Mouse (Mus musculus) limb, embryonic 12.5 days (tissue): ENCODE results near the gene Arhgap22. TPM values are rescaled to one million over a fixed set of nuclear protein-coding genes. Genes with fewer than 3 reads are reported as not detected.

Source experiments
- ATAC-seq: fragments of 200-750 bp; cut with Nextera tagmentation; 2 replicates; pipeline ENCODE4 v1.8.0; 2017; ENCODE audit warnings: low read depth, moderate TSS enrichment; ENCODE audit not compliant: insufficient number of reproducible peaks, insufficient read depth, low FRiP score, low TSS enrichment
- H3K27ac ChIP-seq: fragments of 300-500 bp; sonication (generic); 2 replicates; pipeline ENCODE4 v1.5.1; 2016; ENCODE audit warnings: mild to moderate bottlenecking, moderate library complexity
- H3K27me3 ChIP-seq: fragments of 300-500 bp; sonication (generic); 2 replicates; pipeline ENCODE4 v1.6.1; 2016; ENCODE audit warnings: mild to moderate bottlenecking, moderate library complexity
- H3K36me3 ChIP-seq: fragments of 300-500 bp; sonication (generic); 2 replicates; pipeline ENCODE4 v1.6.1; 2016; ENCODE audit warnings: mild to moderate bottlenecking, moderate library complexity
- H3K4me1 ChIP-seq: fragments of 300-500 bp; sonication (generic); replicated peaks from 2 replicates; pipeline ENCODE4 v1.6.1; 2016
- H3K4me2 ChIP-seq: fragments of 300-500 bp; sonication (generic); 2 replicates; pipeline ENCODE4 v1.6.1; 2016; ENCODE audit warnings: mild to moderate bottlenecking, moderate library complexity
- H3K4me3 ChIP-seq: fragments of 300-500 bp; sonication (generic); replicated peaks from 2 replicates; pipeline ENCODE4 v1.5.1; 2016; ENCODE audit warnings: mild to moderate bottlenecking
- H3K9ac ChIP-seq: fragments of 300-500 bp; sonication (generic); replicated peaks from 2 replicates; pipeline ENCODE4 v1.6.1; 2016; ENCODE audit warnings: mild to moderate bottlenecking, moderate library complexity
- H3K9me3 ChIP-seq: fragments of 300-500 bp; sonication (generic); 2 replicates; pipeline ENCODE4 v1.6.1; 2016; ENCODE audit warnings: mild to moderate bottlenecking, moderate library complexity
- WGBS: fragments of 180-500 bp; shearing (Covaris S2); methylation state at CpG from one replicate; pipeline ENCODE4 v1.1.7; 2016; 5-methylcytosine and 5-hydroxymethylcytosine counted together
- polyA plus RNA-seq: library from polyadenylated mRNA; unstranded; fragments of >200 nt; fragmentation: Nextera tagmentation; extraction: Ambion mirVana; gene quantifications from 2 replicates; pipeline ENCODE4 v1.2.1, GENCODE M21; 2016

Gene Arhgap22
- polyA plus RNA-seq, 1 experiment from 2014 or later, result 5.2 TPM

DNA sequence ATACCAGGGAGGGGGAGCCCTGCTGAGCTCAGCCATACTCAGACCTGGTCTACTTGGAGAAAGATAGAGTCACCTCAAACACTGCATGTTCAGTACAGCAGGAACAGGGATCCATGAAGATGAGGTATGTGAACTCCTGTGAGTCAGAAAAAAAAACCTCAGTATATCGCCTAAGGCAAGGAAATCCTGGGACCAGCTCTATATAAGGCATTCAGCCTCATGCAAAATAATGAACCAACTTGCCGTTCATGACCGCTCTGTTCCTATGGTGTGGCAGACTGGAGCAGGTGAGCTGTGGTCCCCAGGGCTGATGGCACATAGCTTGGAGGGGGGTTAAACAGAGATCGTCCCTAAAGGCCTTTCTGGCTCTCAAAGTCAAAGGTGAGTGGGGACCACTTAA is 68.6 kb downstream of the Arhgap22 start:
- no peak overlapping the region for H3K27ac ChIP-seq
- 85% methylated on average over 4 of the region's 4 CpGs for WGBS

DNA sequence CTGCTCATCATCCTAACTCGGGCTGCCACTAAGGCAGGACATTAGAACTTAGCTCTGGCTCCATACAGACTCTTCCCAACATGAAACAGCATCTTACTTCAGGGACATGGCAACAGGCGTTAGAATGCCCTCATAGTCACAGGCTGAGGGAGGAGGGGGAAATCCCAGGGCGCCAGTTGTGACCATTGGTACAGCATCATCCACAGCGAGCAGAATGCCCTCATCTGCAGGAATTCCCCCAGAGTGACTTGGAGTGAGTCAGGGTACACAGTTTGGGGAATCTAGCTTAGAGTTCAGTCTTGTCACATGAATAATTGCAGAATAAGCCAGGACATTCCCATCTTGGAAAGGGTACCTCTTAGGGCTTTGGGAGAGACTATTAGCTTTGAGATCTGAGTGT is 74.1 kb downstream of the Arhgap22 start:
- WGBS, result 70% methylated on average over 4 of the region's 4 CpGs
- H3K36me3 ChIP-seq, result no peaks in the 10 kb centered on the region
- ATAC-seq, result no peak
- H3K9me3 ChIP-seq, result no peaks in the 10 kb centered on the region
- H3K27ac ChIP-seq, result no peak overlapping the region
- H3K4me1 ChIP-seq, result no peaks in the 10 kb centered on the region
- H3K4me2 ChIP-seq, result no peak overlapping the region
- no peak overlapping the region for H3K4me3 ChIP-seq
- H3K9ac ChIP-seq, result no peak overlapping the region
- no peaks in the 10 kb centered on the region; the same call in 1 of the 2 replicates for H3K27me3 ChIP-seq

More for the DNA sequence above, 68.6 kb downstream of the Arhgap22 start:
- no peak overlapping the region for H3K4me2 ChIP-seq
- no peaks in the 10 kb centered on the region for H3K27me3 ChIP-seq
- ATAC-seq, result no peak
- H3K9ac ChIP-seq, result no peak overlapping the region
- no peak overlapping the region for H3K4me3 ChIP-seq
- no peaks in the 10 kb centered on the region for H3K4me1 ChIP-seq
- H3K36me3 ChIP-seq, result no peaks in the 10 kb centered on the region
- no peaks in the 10 kb centered on the region for H3K9me3 ChIP-seq

DNA sequence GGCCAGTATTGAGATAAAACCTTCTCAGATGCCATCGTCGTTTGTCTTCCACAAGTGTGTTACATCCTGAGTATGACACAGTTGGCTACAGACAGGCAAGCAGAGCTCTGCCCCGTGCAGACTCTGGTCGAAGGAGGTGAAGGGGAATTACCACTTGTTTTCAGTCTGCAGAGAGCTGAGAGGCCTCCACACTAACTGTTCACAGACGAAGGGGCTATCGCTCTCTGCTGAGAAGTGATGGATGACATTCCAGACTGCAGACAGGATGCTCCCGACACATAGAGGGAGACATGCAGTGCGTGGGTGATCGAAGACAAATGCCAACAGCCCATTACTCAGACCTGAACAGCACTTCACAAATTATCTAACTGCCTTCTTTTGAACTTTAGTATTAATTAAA is 76.2 kb downstream of the Arhgap22 start:
- Histone ChIP-seq H3K4me1 (no peaks in the 10 kb centered on the region), H3K9ac (no peak overlapping the region), H3K27ac (no peak overlapping the region), H3K36me3 (no peaks in the 10 kb centered on the region), H3K4me2 (no peak overlapping the region), H3K9me3 (no peaks in the 10 kb centered on the region), H3K27me3 (no peaks in the 10 kb centered on the region; the same call in 1 of the 2 replicates), H3K4me3 (no peak overlapping the region)
- ATAC-seq, result no peak
- 23% methylated on average over 9 of the region's 9 CpGs for WGBS

DNA sequence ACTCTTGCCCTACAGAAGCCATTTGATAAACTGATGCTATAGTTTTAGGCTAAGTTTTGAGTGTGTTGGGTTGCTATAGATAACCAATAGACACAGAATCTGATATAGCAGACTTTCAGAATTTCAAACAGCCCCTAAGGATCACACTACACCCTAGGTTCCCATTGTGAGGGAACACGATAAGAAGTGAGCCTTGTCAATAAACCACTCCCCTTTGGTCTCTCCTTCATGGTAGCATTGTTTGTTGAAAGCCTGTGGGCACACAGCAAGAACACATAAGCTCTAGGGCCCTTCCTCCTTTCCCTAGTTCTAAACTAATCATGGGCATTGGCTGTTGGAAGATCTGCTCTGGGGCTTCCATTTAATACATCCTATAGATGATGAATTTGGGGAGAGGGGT is 80.7 kb downstream of the Arhgap22 start:
- 78% methylated on average over 1 of the region's 1 CpGs for WGBS
- H3K4me3 ChIP-seq, result no peak overlapping the region
- no peak overlapping the region for H3K27ac ChIP-seq
- H3K36me3 ChIP-seq, result no peaks in the 10 kb centered on the region
- ATAC-seq, result no peak
- peaks cover 5% of the 10 kb centered on the region; the same call in 1 of the 2 replicates for H3K4me1 ChIP-seq
- no peaks in the 10 kb centered on the region; the same call in 1 of the 2 replicates for H3K27me3 ChIP-seq
- no peak overlapping the region for H3K4me2 ChIP-seq
- H3K9me3 ChIP-seq, result no peaks in the 10 kb centered on the region
- no peak overlapping the region for H3K9ac ChIP-seq

DNA sequence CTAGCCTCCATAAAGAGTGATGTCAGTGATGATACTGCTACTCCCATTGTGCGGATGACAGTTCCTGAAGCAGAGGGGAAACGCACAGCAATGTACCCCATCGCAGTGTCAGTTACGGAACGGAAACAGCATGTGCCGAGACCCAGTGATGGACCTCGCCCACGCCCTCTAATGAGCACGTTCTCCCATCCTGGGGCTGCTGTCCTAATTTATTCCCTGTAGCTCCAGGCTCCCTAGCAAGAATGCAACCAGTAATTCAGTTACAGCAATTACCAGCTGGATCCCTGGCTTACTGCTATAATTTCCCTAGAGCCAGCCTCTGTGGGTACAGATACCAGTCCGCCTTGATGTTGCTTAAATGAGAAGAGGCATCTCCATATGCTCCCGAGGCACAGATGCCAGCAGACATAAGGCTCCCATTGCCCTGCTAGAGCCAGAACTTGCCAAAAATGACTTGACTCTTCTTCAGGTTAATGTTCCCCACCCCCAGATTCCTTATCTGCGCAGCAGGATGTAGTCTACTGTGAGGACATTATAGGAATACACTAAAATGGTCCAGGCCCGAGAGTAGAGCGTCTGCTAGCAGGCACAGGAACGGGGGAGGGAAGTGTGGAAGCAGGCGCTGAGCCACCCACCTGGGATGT is 83.0 kb downstream of the Arhgap22 start:
- H3K27ac ChIP-seq, result no peak overlapping the region
- peaks cover 5% of the 10 kb centered on the region; the same call in 1 of the 2 replicates for H3K4me1 ChIP-seq
- no peaks in the 10 kb centered on the region for H3K36me3 ChIP-seq
- no peak overlapping the region for H3K9ac ChIP-seq
- ATAC-seq, result no peak
- no peak overlapping the region for H3K4me2 ChIP-seq
- no peaks in the 10 kb centered on the region for H3K9me3 ChIP-seq
- H3K4me3 ChIP-seq, result no peak overlapping the region
- no peaks in the 10 kb centered on the region for H3K27me3 ChIP-seq
- 75% methylated on average over 16 of the region's 16 CpGs for WGBS

DNA sequence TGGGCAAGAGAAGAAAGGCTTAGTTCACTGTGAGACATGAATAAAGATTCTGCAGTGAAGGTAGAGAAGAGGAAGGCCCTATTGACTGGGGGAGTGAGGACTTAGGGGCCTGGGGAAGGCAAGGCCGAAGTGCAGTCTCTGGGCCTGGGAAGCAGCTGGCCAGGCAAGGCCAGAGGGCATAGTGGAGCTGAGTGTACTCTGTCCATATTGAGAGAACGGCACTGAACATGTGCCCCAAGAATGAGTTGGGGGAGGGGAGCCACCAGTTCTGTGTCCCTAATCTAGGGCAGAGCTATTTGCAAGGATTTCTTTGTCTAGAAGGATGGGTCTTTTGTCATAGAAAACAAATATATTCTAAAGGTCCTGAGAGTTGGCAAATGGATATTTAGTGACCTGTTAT is 86.8 kb downstream of the Arhgap22 start:
- H3K9ac ChIP-seq, result no peak overlapping the region
- no peak overlapping the region for H3K4me3 ChIP-seq
- ATAC-seq, result no peak
- no peaks in the 10 kb centered on the region for H3K27me3 ChIP-seq
- WGBS, result 58% methylated on average over 2 of the region's 2 CpGs
- H3K9me3 ChIP-seq, result no peaks in the 10 kb centered on the region
- no peak overlapping the region for H3K4me2 ChIP-seq
- no peak overlapping the region for H3K27ac ChIP-seq
- no peaks in the 10 kb centered on the region for H3K36me3 ChIP-seq
- peaks cover 5% of the 10 kb centered on the region; the same call in 1 of the 2 replicates for H3K4me1 ChIP-seq

DNA sequence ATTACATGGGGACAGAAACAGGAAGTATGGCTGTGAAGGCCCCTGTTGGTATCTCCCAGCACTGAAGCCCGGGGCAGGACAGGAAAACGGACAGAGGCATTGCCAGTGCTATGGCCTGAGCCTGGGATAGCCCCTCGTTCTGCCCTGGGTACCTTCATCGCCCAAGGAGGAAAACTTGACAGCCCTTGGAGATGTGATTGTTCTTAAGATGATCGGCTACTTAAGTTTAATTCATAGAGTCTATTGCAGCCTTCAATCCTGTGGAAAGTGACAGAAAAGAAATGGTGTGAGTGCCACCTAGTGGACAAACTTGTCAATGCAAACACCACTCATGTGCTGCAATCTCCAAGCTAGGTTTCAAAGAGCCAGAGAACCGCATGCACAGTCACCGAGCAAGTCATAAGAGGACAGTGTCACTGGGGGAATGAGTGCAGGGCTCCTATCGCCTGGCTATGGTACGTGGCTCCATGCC is 89.6 kb downstream of the Arhgap22 start:
- Histone ChIP-seq H3K4me2 (no peak overlapping the region), H3K27me3 (no peaks in the 10 kb centered on the region), H3K36me3 (no peaks in the 10 kb centered on the region), H3K27ac (no peak overlapping the region), H3K9ac (no peak overlapping the region), H3K4me1 (peaks cover 2% of the 10 kb centered on the region; the same call in 1 of the 2 replicates), H3K4me3 (no peak overlapping the region), H3K9me3 (no peaks in the 10 kb centered on the region)
- ATAC-seq, result no peak; the same call in 1 of the 2 replicates
- 20% methylated on average over 9 of the region's 9 CpGs for WGBS

DNA sequence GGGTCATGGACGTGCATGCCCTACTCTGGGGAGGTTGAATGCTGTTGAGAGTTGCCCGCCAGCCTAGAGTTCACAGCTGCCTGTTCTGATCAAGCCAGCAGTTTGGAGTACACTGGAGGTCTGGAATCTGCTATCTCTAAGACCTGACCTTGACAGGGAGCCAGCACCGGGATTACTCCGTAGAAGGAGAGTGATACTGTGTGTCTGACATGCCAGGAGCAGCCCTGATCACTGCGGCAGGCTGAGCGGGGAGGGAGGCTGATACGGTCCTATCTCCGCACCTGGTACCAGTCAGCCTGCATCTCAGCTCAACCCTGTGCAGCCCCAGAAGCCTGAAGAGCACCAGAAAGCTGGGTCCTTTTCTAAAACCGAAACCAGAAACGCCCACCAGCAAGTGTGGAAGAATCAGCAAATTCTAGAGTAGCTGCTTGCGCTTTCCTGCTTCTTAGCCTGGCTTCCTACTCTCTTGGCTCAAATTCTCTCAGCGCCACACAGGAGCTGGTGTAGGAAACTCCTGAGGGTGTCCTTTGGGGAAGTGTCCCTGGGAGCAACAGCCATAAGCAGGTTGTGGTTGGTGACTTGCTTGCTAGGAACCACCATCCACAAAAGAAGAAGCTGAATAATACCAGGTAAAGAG is 91.9 kb downstream of the Arhgap22 start:
- H3K4me3 ChIP-seq, result no peak overlapping the region
- ATAC-seq, result no peak
- WGBS, result 73% methylated on average over 12 of the region's 12 CpGs
- H3K36me3 ChIP-seq, result no peaks in the 10 kb centered on the region
- no peaks in the 10 kb centered on the region for H3K27me3 ChIP-seq
- H3K9ac ChIP-seq, result no peak overlapping the region
- no peak overlapping the region for H3K4me2 ChIP-seq
- H3K27ac ChIP-seq, result no peak overlapping the region
- H3K9me3 ChIP-seq, result no peaks in the 10 kb centered on the region
- H3K4me1 ChIP-seq, result no peaks in the 10 kb centered on the region

DNA sequence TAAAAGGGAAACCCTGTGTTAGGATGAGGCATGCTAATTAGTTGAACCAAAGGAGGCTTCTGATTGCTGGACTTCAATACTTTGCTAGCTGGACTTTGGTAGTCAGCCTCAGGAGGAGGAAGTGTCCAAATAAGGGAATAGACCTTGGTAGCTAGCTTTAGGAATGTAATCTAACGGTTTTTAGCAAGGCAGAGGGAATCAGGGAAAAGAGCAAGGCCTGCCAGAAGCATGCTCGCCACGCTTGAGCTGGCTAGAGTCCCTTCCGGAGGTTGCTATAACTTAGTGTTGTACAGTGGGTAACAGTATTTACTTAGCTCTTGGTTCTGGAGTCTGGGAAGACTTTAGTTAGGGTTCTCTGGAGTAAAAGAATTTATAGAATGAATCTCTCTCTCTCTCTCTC is 96.9 kb downstream of the Arhgap22 start:
- Histone ChIP-seq H3K9me3 (no peaks in the 10 kb centered on the region), H3K27ac (no peak overlapping the region), H3K36me3 (no peaks in the 10 kb centered on the region), H3K4me1 (no peaks in the 10 kb centered on the region), H3K9ac (no peak overlapping the region), H3K4me3 (no peak overlapping the region), H3K4me2 (no peak overlapping the region), H3K27me3 (peaks cover 10% of the 10 kb centered on the region; the same call in 1 of the 2 replicates)
- 60% methylated on average over 4 of the region's 4 CpGs for WGBS
- no peak for ATAC-seq

DNA sequence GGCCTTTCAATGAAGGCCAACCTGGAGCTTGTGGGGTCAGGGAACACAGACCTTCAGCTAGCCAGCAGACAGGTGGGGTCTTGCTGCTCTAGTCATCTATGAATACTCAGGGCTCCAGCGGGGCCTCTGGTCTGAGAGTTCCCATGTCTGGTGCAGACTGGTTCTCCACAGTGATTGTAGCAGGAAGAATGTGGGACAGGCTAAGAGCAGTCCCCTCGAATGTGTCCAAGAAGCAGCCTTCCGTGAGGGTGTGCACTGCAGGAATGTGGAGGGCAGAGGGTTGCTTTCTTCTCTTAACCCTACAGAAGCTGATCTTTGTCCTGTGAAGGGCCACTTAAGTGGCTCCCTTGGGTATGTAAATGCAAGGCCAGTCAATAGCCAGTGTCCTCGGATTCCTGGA is 98.5 kb downstream of the Arhgap22 start:
- Histone ChIP-seq H3K9me3 (no peaks in the 10 kb centered on the region), H3K27ac (no peak overlapping the region), H3K27me3 (peaks cover 25% of the 10 kb centered on the region), H3K4me1 (no peaks in the 10 kb centered on the region), H3K4me2 (no peak overlapping the region), H3K9ac (no peak overlapping the region), H3K4me3 (no peak overlapping the region), H3K36me3 (no peaks in the 10 kb centered on the region)
- 63% methylated on average over 4 of the region's 4 CpGs for WGBS
- no peak for ATAC-seq

DNA sequence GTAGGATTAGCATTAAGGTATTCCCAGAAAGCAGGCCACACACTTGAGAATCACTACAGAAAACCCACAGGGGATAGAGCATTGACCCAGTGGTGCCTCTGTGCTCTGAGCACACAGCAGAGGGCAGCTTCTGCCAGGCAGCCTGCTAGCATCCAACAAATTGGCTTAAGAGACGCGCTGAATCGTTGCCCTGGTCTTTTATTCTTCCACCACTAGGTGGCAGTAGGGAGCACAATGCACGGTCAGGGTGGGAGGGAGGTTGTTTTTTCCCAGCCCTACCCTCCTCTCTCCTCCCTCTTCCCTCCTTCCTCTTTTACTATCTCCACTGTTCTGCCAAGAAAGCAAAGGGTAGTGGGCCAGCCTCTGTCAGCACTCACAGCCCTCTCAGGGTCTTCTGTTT is 99.8 kb downstream of the Arhgap22 start:
- Histone ChIP-seq H3K4me2 (no peak overlapping the region), H3K27me3 (peaks cover 35% of the 10 kb centered on the region)

More for the DNA sequence above, 99.8 kb downstream of the Arhgap22 start:
- H3K4me1 ChIP-seq, result no peaks in the 10 kb centered on the region
- ATAC-seq, result peak; percentile 57; the same call in 1 of the 2 replicates
- H3K9ac ChIP-seq, result no peak overlapping the region
- no peaks in the 10 kb centered on the region for H3K36me3 ChIP-seq
- H3K27ac ChIP-seq, result no peak overlapping the region
- H3K9me3 ChIP-seq, result no peaks in the 10 kb centered on the region
- under 1% methylated on average over 4 of the region's 4 CpGs for WGBS
- no peak overlapping the region for H3K4me3 ChIP-seq
